Mouse (Mus musculus) spleen, postnatal 36 days (tissue): ENCODE results near the gene Ppp1r37.
A peak's percentile ranks its signal among the peaks of the same experiment; 100 is the strongest.

Source experiments
- DNase-seq, 2 experiments: peaks; one replicate each; pipeline ENCODE4 v3.0.0; 2022; ENCODE audit warnings: low spot score in 2 of 2, mixed read lengths in 1 of 2

Ppp1r37 gene

GRCm38 (mm10) chr7:19572926-19573775, 10.3 kb upstream of the Ppp1r37 start:
- peak; percentile 75 to 78 for DNase-seq

GRCm38 (mm10) chr7:19569647-19570046, 6.8 kb upstream of the Ppp1r37 start:
- no peak for DNase-seq

- no peak for DNase-seq
Observed at GRCm38 (mm10) chr7:19567426-19567825, 4.5 kb upstream of the Ppp1r37 start.

- no peak for DNase-seq
Observed at GRCm38 (mm10) chr7:19565803-19566202, 2.9 kb upstream of the Ppp1r37 start.

- no peak for DNase-seq
Observed at GRCm38 (mm10) chr7:19564455-19564854, 1.6 kb upstream of the Ppp1r37 start.

- peak; percentile 43 to 67 for DNase-seq
Observed at GRCm38 (mm10) chr7:19563884-19564283, 1.0 kb upstream of the Ppp1r37 start.

- DNase-seq = peak; percentile 84 to 85
Observed at GRCm38 (mm10) chr7:19561765-19562642, 872 bp downstream of the Ppp1r37 start.

- no peak for DNase-seq
Observed at GRCm38 (mm10) chr7:19561431-19561764, 1.5 kb downstream of the Ppp1r37 start.

GRCm38 (mm10) chr7:19560491-19561260, 2.2 kb downstream of the Ppp1r37 start:
- DNase-seq = no peak

- DNase-seq = no peak
Observed at GRCm38 (mm10) chr7:19558965-19559364, 3.9 kb downstream of the Ppp1r37 start.

GRCm38 (mm10) chr7:19557982-19558900, 4.6 kb downstream of the Ppp1r37 start:
- no peak for DNase-seq

GRCm38 (mm10) chr7:19557086-19557485, 5.8 kb downstream of the Ppp1r37 start:
- DNase-seq = no peak

GRCm38 (mm10) chr7:19554168-19554567, 8.7 kb downstream of the Ppp1r37 start:
- no peak for DNase-seq

- DNase-seq = no peak
Observed at GRCm38 (mm10) chr7:19552443-19552842, 10.4 kb downstream of the Ppp1r37 start.

GRCm38 (mm10) chr7:19551634-19552033, 11.2 kb downstream of the Ppp1r37 start:
- DNase-seq = no peak

- DNase-seq = no peak
Observed at GRCm38 (mm10) chr7:19549394-19549793, 13.5 kb downstream of the Ppp1r37 start.

- no peak for DNase-seq
Observed at GRCm38 (mm10) chr7:19547344-19547969, 15.4 kb downstream of the Ppp1r37 start.

- no peak for DNase-seq
Observed at GRCm38 (mm10) chr7:19546007-19546406, 16.9 kb downstream of the Ppp1r37 start.

GRCm38 (mm10) chr7:19543584-19543983, 19.3 kb downstream of the Ppp1r37 start:
- DNase-seq = peak in 1 of 2 experiments; percentile 40

GRCm38 (mm10) chr7:19542155-19542691, 20.7 kb downstream of the Ppp1r37 start:
- no peak for DNase-seq
